21 mouse cellular contexts compared by ENCODE assay signal in genomic region chr12:105721452-105722132, GRCm38 (mm10). TPM values are rescaled to one million over a fixed set of nuclear protein-coding genes. Genes with fewer than 3 reads are reported as not detected.
DNase-seq lines count a peak whose midpoint lies in the region; ATAC-seq and TF ChIP-seq lines count a peak whose summit lies in the region.
"Had no signal": no experiment of that assay in that cellular context is flagged by ENCODE, and none has a peak within 500 bp of the region (broad histone marks: within the 10 kb centered on the region; RNA-seq: fewer than 3 reads in every experiment).

No protein-coding gene starts in this region.

- no peaks in the 10 kb centered on the region for H3K27me3 ChIP-seq in forebrain, embryonic 16.5 days (replicated peaks; ENCODE audit: control insufficient read depth, insufficient read depth, low read length)
- H3K27me3 ChIP-seq in hindbrain, postnatal 0 days (ENCODE audit: insufficient read depth, low read length): no peaks in the 10 kb centered on the region
- H3K27me3 ChIP-seq in neural tube, embryonic 13.5 days: no peaks in the 10 kb centered on the region
- H3K27me3 ChIP-seq: CH12.LX; embryonic facial prominence, embryonic 13.5 days; lung, embryonic 15.5 days had no signal

- WGBS in forebrain, embryonic 16.5 days: 38% methylated on average over 14 of the region's 14 CpGs
- WGBS in hindbrain, postnatal 0 days: 28% methylated on average over 14 of the region's 14 CpGs
- WGBS in neural tube, embryonic 13.5 days: 37% methylated on average over 14 of the region's 14 CpGs

- no peaks in the 10 kb centered on the region for H3K36me3 ChIP-seq in forebrain, embryonic 16.5 days (ENCODE audit: control insufficient read depth, insufficient read depth)
- H3K36me3 ChIP-seq in hindbrain, postnatal 0 days (ENCODE audit: insufficient read depth, low read length): no peaks in the 10 kb centered on the region
- no peaks in the 10 kb centered on the region for H3K36me3 ChIP-seq in neural tube, embryonic 13.5 days
- H3K36me3 ChIP-seq: embryonic facial prominence, embryonic 13.5 days; lung, embryonic 15.5 days had no signal

- ATAC-seq in forebrain, embryonic 16.5 days: peak; percentile 69
- peak; percentile 41; the same call in 1 of the 2 replicates for ATAC-seq in hindbrain, postnatal 0 days
- ATAC-seq in neural tube, embryonic 13.5 days (ENCODE audit: low read depth): peak; percentile 37; the same call in 1 of the 2 replicates
- no peak for ATAC-seq in erythroid progenitor cell, adult 5-6 weeks (replicated peaks; ENCODE audit: low FRiP score, poor library complexity, severe bottlenecking)

- H3K9ac ChIP-seq in forebrain, embryonic 16.5 days (replicated peaks; ENCODE audit: low read depth, low read length): 0 out of 2 replicates have a peak overlapping the region, but pooled peaks have one; percentile 17
- no peak overlapping the region for H3K9ac ChIP-seq in hindbrain, postnatal 0 days (replicated peaks; ENCODE audit: low read length)
- peak overlapping the region; percentile 46; the same call in 1 of the 2 replicates for H3K9ac ChIP-seq in neural tube, embryonic 13.5 days
- H3K9ac ChIP-seq: embryonic facial prominence, embryonic 13.5 days; lung, embryonic 15.5 days had no signal

- peak; percentile 5 for DNase-seq in embryo, embryonic 10.5 days (ENCODE audit: low spot score)
- no peak for DNase-seq in embryo, embryonic 10 days (ENCODE audit: low spot score)
- DNase-seq in hindbrain, postnatal 0 days (ENCODE audit: low spot score): peak; percentile 60
- DNase-seq in urinary bladder, postnatal 25 days (ENCODE audit: low spot score): no peak
- no peak for DNase-seq in gastrocnemius, adult 18-20 months (ENCODE audit: low spot score)
- DNase-seq: adrenal gland, postnatal 14 days; cerebellum, postnatal 10 days; gastrocnemius, postnatal 14 days; kidney, adult 11 months; kidney, postnatal 25 days; left cerebral cortex, postnatal 4 days; right cerebral cortex, postnatal 4 days; thymus, adult 2 months had no signal

- no peak overlapping the region for H3K4me3 ChIP-seq in forebrain, embryonic 16.5 days (replicated peaks; ENCODE audit: low read length)
- no peak overlapping the region for H3K4me3 ChIP-seq in hindbrain, postnatal 0 days (ENCODE audit: low read length)
- H3K4me3 ChIP-seq in neural tube, embryonic 13.5 days: no peak overlapping the region
- H3K4me3 ChIP-seq: embryonic facial prominence, embryonic 13.5 days; lung, embryonic 15.5 days; myocyte had no signal

- peak overlapping the region; percentile 48 for H3K27ac ChIP-seq in forebrain, embryonic 16.5 days (ENCODE audit: low read length)
- peak overlapping the region; percentile 51; the same call in 1 of the 2 replicates for H3K27ac ChIP-seq in hindbrain, postnatal 0 days
- peak overlapping the region; percentile 61 for H3K27ac ChIP-seq in neural tube, embryonic 13.5 days (replicated peaks)
- H3K27ac ChIP-seq: embryonic facial prominence, embryonic 13.5 days; lung, embryonic 15.5 days had no signal

- no peak for TF ChIP-seq CTCF in hindbrain, postnatal 0 days (IDR thresholded peaks at IDR 0.05; ENCODE audit: low read depth)

- H3K4me1 ChIP-seq in forebrain, embryonic 16.5 days (replicated peaks; ENCODE audit: control insufficient read depth, insufficient read depth, low read length): peaks cover 7% of the 10 kb centered on the region; the same call in 1 of the 2 replicates
- H3K4me1 ChIP-seq in hindbrain, postnatal 0 days (ENCODE audit: insufficient read depth, low read length): peaks cover 6% of the 10 kb centered on the region; the same call in 1 of the 2 replicates
- H3K4me1 ChIP-seq in neural tube, embryonic 13.5 days (replicated peaks): peaks cover 13% of the 10 kb centered on the region; the same call in 1 of the 2 replicates
- H3K4me1 ChIP-seq: embryonic facial prominence, embryonic 13.5 days; lung, embryonic 15.5 days had no signal

- H3K9me3 ChIP-seq in forebrain, embryonic 16.5 days (ENCODE audit: control insufficient read depth, low read length): no peaks in the 10 kb centered on the region
- no peaks in the 10 kb centered on the region for H3K9me3 ChIP-seq in hindbrain, postnatal 0 days (ENCODE audit: low read length)
- no peaks in the 10 kb centered on the region for H3K9me3 ChIP-seq in neural tube, embryonic 13.5 days
- H3K9me3 ChIP-seq: embryonic facial prominence, embryonic 13.5 days; lung, embryonic 15.5 days had no signal

- H3K4me2 ChIP-seq in forebrain, embryonic 16.5 days (ENCODE audit: low read length): no peak overlapping the region
- H3K4me2 ChIP-seq in hindbrain, postnatal 0 days (ENCODE audit: low read depth, low read length): 0 out of 2 replicates have a peak overlapping the region, but pooled peaks have one; percentile 16
- H3K4me2 ChIP-seq in neural tube, embryonic 13.5 days: peak overlapping the region; percentile 17; the same call in 1 of the 2 replicates
- H3K4me2 ChIP-seq: embryonic facial prominence, embryonic 13.5 days; liver, embryonic 11.5 days; lung, embryonic 15.5 days had no signal

RNA-seq across cellular contexts. Expression of gene Ak7, which starts 15.8 kb away (rescaled TPM):
- polyA plus RNA-seq in forebrain, embryonic 16.5 days (2015; fragmentation: Nextera tagmentation; extraction: Ambion mirVana): 0.99 and 1.2 TPM in 2 replicates
- 1.3 and 2.2 TPM in 2 replicates for total RNA-seq in hindbrain, postnatal 0 days (2014; rRNA removed)
- polyA plus RNA-seq in hindbrain, postnatal 0 days (2015; fragmentation: Nextera tagmentation; extraction: Ambion mirVana): 1.4 and 1.8 TPM in 2 replicates
- 1.1 and 1.3 TPM in 2 replicates for polyA plus RNA-seq in neural tube, embryonic 13.5 days (2015; fragmentation: Nextera tagmentation; extraction: Ambion mirVana)
- not detected in 2 replicates for total RNA-seq in erythroid progenitor cell, adult 5-6 weeks (2015; ENCODE audit: low replicate concordance)
- total RNA-seq in erythroid progenitor cell, adult 5-6 weeks (2017; ENCODE audit: low replicate concordance): not detected in 2 replicates
- under 1 TPM in 1 of 2 experiments, not detected in 1; 0.09 TPM for total RNA-seq in gastrocnemius, adult 18-20 months (2021)
- total RNA-seq: gastrocnemius, postnatal 14 days had no signal

RNA-seq across cellular contexts. Expression of gene Atg2b, which starts 36.6 kb away (rescaled TPM):
- 17.3 and 18.4 TPM in 2 replicates for polyA plus RNA-seq in forebrain, embryonic 16.5 days (2015; fragmentation: Nextera tagmentation; extraction: Ambion mirVana)
- total RNA-seq in hindbrain, postnatal 0 days (2014; rRNA removed): 40.4 and 40.9 TPM in 2 replicates
- polyA plus RNA-seq in hindbrain, postnatal 0 days (2015; fragmentation: Nextera tagmentation; extraction: Ambion mirVana): 8.1 and 9.0 TPM in 2 replicates
- polyA plus RNA-seq in neural tube, embryonic 13.5 days (2015; fragmentation: Nextera tagmentation; extraction: Ambion mirVana): 12.1 and 13.9 TPM in 2 replicates
- total RNA-seq in erythroid progenitor cell, adult 5-6 weeks (2015; ENCODE audit: low replicate concordance): 18.4 and 23.8 TPM in 2 replicates
- 17.7 and 22.2 TPM in 2 replicates for total RNA-seq in erythroid progenitor cell, adult 5-6 weeks (2017; ENCODE audit: low replicate concordance)
- total RNA-seq in gastrocnemius, adult 18-20 months (2021): 10 to 100 TPM; 17.2 to 17.7 TPM

RNA-seq across cellular contexts. Expression of gene Gskip, which starts 37.0 kb away (rescaled TPM):
- 30.3 and 31.0 TPM in 2 replicates for polyA plus RNA-seq in forebrain, embryonic 16.5 days (2015; fragmentation: Nextera tagmentation; extraction: Ambion mirVana)
- 11.0 and 12.1 TPM in 2 replicates for total RNA-seq in hindbrain, postnatal 0 days (2014; rRNA removed)
- 19.8 and 21.7 TPM in 2 replicates for polyA plus RNA-seq in hindbrain, postnatal 0 days (2015; fragmentation: Nextera tagmentation; extraction: Ambion mirVana)
- polyA plus RNA-seq in neural tube, embryonic 13.5 days (2015; fragmentation: Nextera tagmentation; extraction: Ambion mirVana): 33.3 and 33.4 TPM in 2 replicates
- total RNA-seq in erythroid progenitor cell, adult 5-6 weeks (2015; ENCODE audit: low replicate concordance): 2.9 and 4.2 TPM in 2 replicates
- 3.7 TPM in 1 of 2 replicates, not detected in the other for total RNA-seq in erythroid progenitor cell, adult 5-6 weeks (2017; ENCODE audit: low replicate concordance)
- total RNA-seq in gastrocnemius, adult 18-20 months (2021): 1 to 10 TPM; 6.3 to 6.4 TPM

Comparison
In these comparisons a context has a peak if more than half of its experiments do, and no peak if none do; other contexts are left out.
1. DNase-seq: peak in embryo, embryonic 10.5 days (single experiment) and hindbrain, postnatal 0 days (single experiment); none in embryo, embryonic 10 days (single experiment), urinary bladder, postnatal 25 days (single experiment) and gastrocnemius, adult 18-20 months (single experiment).
2. Peak in every context shown above with its lines, with median percentiles within 50 percentile points of each other: H3K27ac ChIP-seq.